Mouse (Mus musculus) CH12.LX (cell line): Measurements from ENCODE around the gene Slc39a1.

ENCODE experiments used
- EP300 ChIP-seq: IDR thresholded peaks from 2 replicates; pipeline ENCODE4 v1.6.1; 2011; ENCODE audit warnings: low read length, improper control_type of control experiment
- MAFK ChIP-seq: IDR thresholded peaks from 2 replicates; pipeline ENCODE4 v1.6.1; 2011; ENCODE audit warnings: low read length, improper control_type of control experiment; ENCODE audit not compliant: insufficient replicate concordance
- MAZ ChIP-seq: IDR thresholded peaks from 2 replicates; pipeline ENCODE4 v1.6.1; 2012; ENCODE audit warnings: low read depth, mild to moderate bottlenecking, inconsistent platforms, low read length, improper control_type of control experiment, moderate library complexity
- POLR2A ChIP-seq: IDR thresholded peaks from 2 replicates; pipeline ENCODE4 v1.6.1; 2011; ENCODE audit warnings: low read depth, mild to moderate bottlenecking, improper control_type of control experiment, low read length
- USF1 ChIP-seq: IDR thresholded peaks from 2 replicates; pipeline ENCODE4 v1.6.1; 2014; ENCODE audit warnings: low read depth, mild to moderate bottlenecking, inconsistent platforms, low read length, improper control_type of control experiment

GRCm38 (mm10) chr3:90241251-90241650 is 6.7 kb upstream of the Slc39a1 start:
- no peak for TF ChIP-seq POLR2A
- no peak for TF ChIP-seq EP300
- TF ChIP-seq MAZ, result no peak
- TF ChIP-seq MAFK, result no peak
- TF ChIP-seq USF1, result no peak
